Mouse (Mus musculus): ENCODE measurements around the gene Trpm5. TPM values are rescaled to one million over a fixed set of nuclear protein-coding genes. Genes with fewer than 3 reads are reported as not detected.

Trpm5 gene
- polyA plus RNA-seq (2014; fragmentation: Illumina TruSeq; extraction: RNeasy Lipid Tissue Mini Kit (QIAGEN cat#74804); ENCODE audit: low read depth, low replicate concordance): not detected

DNA sequence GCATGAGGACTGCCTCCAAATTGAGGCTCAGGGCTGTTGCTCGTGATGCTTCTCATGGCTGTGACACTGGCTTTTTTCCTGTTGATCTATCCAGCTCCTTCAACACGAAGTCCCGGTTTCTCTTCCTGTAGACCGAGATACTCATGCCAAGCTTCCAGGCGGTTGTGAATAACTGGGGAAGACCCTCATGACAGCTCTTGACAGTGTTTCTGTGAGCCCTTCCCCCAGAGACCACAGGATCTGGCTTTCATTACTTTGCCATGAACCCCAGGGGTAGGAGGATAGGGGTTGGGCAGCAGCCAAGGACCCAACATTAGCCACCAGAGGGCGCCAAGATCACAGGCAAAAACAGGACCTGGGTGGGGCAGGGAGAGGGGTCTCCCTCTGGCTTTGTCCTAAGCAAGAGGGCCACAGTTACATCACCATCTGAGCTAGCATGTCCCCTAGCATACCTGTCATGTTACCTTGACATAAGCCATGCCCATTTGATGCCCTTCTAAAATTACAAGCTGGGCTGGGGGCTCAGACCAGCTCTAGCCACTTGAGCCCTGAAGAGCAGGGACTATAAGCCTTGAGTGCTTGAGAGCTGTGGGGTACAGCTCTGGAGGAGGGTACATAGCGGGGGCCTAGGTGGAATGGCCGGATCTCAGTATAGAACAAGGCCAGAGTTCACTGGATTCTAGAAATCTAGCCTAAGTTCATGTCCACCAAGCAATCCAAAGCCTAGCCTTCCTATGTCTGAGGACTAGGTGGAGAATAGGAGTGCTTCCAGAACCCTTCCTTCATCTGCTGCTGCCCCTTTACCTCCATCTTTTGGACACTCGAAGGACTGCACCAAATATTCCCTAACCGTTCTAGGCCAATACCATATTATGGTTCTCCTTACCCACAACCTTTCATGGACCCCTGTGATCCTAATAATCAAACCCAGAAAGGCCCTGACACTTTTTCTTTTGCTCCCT lies at the start of gene Trpm5:
Trpm5 (minus strand) TSS at position 51 of the 962 bp plus-strand sequence.

DNA sequence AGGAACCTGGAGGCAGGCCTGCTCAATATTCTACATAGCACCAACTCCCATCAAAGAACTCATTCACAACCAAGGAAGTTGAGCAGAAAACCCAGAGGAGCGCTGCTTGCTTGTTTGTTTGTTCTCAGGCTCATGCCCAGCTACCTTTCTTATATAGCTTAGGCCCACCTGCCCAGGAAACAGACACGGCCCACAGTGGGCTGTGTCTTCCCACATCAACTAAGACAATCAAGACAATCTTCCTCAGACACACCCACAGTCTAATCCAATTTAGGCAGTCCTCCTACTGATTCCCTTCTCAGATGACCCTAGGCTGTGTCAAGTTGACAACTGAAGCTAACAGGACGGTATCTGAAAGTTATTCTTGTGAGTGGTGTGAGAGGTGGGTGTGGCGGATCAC lies 11.6 kb upstream of the Trpm5 start, which contains the start of gene Kcnq1:
Kcnq1 (plus strand) TSS at position 301 of the 400 bp plus-strand sequence.

DNA sequence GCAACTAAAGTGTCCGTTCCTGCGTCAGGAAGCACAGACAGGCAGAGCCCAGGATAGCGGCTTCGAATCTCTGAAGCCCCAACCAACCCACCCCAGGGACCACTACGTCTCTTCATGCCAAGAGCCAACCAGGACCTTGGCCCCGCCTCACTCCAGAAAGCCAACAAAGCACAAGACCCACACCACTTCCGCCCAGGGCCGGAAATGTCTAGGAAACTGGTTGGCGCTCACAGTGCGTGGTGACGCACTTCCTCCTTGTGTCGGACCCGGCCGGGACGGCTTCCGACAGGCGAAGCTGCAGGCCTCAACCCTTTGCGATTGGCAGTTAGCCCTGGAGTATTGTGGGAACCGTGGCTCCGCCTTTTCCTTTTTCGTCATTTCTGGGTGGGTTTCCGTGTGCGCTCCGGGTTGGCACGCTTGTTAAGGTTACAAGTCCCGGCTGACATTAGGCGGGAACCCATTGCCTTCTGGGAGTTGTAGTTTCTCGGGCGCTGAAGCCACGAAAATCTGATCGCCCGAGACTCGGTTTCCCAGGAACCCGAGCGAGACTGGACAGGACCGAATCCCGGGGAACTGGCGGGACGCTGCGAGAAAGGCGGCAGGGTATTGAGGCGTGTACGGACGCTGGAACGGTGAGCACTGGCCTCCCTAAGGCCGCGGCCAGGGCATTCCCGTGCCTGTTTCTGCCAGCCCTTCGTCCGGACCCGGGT lies 25.4 kb downstream of the Trpm5 start, which contains the start of gene Tssc4:
Tssc4 (plus strand) TSS at position 368 of the 710 bp plus-strand sequence.

DNA sequence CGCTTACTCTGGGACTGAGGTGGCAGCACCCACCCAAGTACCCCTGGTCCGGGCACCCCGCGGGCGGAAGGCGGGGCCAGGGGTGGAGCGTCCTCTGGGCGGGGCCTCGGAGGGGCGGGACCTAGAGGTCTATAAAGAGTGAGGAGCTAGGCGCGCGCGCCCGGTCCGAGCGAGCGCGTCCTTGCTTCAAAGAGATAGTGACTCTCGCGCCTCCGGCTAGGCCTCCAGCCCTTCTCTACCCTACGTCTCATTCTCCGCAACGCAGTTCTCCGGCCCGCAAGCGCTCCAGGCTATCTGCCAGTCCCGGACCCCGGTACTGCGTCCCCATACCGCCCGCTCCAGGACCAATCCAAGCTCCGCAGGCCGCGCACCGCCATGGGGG lies 41.8 kb downstream of the Trpm5 start, which contains the start of gene Cd81:
Cd81 (plus strand) TSS at position 114 of the 382 bp plus-strand sequence.

Other genes with a start within 250 kb of the Trpm5 start
- gene Th, start 163.5 kb downstream of the Trpm5 start, polyA plus RNA-seq (2014; fragmentation: Illumina TruSeq; extraction: RNeasy Lipid Tissue Mini Kit (QIAGEN cat#74804); ENCODE audit: low read depth, low replicate concordance): not detected
- not detected for gene Ascl2, start 125.4 kb downstream of the Trpm5 start, polyA plus RNA-seq (2014; fragmentation: Illumina TruSeq; extraction: RNeasy Lipid Tissue Mini Kit (QIAGEN cat#74804); ENCODE audit: low read depth, low replicate concordance)
- 0.45 TPM for gene Tspan32, start 89.6 kb downstream of the Trpm5 start, polyA plus RNA-seq (2014; fragmentation: Illumina TruSeq; extraction: RNeasy Lipid Tissue Mini Kit (QIAGEN cat#74804); ENCODE audit: low read depth, low replicate concordance)
- gene Cd81, start 41.9 kb downstream of the Trpm5 start, polyA plus RNA-seq (2014; fragmentation: Illumina TruSeq; extraction: RNeasy Lipid Tissue Mini Kit (QIAGEN cat#74804); ENCODE audit: low read depth, low replicate concordance): 116 TPM
- 0.40 TPM for gene Tssc4, start 25.4 kb downstream of the Trpm5 start, polyA plus RNA-seq (2014; fragmentation: Illumina TruSeq; extraction: RNeasy Lipid Tissue Mini Kit (QIAGEN cat#74804); ENCODE audit: low read depth, low replicate concordance)
- gene Kcnq1, start 11.7 kb upstream of the Trpm5 start, polyA plus RNA-seq (2014; fragmentation: Illumina TruSeq; extraction: RNeasy Lipid Tissue Mini Kit (QIAGEN cat#74804); ENCODE audit: low read depth, low replicate concordance): 0.48 TPM

All from liver, adult 10 weeks (tissue).